Mouse (Mus musculus) right cerebral cortex, adult 2 months (tissue): ENCODE results near the gene Zfp37.
"Not testable (repeated sequence)": the region's sequence is repeated elsewhere in the genome, so short reads cannot be mapped to it uniquely, and the experiment has no call there.

Experiments
- DNase-seq, 2 experiments: peaks; one replicate each; pipeline ENCODE4 v3.0.0; 2021 to 2022; ENCODE audit warnings: low spot score in 2 of 2

Gene Zfp37

GRCm38 (mm10) chr4:62230769-62231168 lies at the start of gene Zfp37:
Gene Zfp37, minus strand, starts transcription at chr4:62231047.
- no peak for DNase-seq

GRCm38 (mm10) chr4:62278081-62278480 lies 47.2 kb upstream of the Zfp37 start:
- no peak for DNase-seq

- no peak for DNase-seq
Measured at GRCm38 (mm10) chr4:62277222-62277621, 46.4 kb upstream of the Zfp37 start.

- no peak for DNase-seq
Measured at GRCm38 (mm10) chr4:62276642-62277041, 45.8 kb upstream of the Zfp37 start.

- DNase-seq: no peak
Measured at GRCm38 (mm10) chr4:62274841-62275536, 44.1 kb upstream of the Zfp37 start.

GRCm38 (mm10) chr4:62273916-62274315 lies 43.1 kb upstream of the Zfp37 start:
- no peak for DNase-seq

- DNase-seq: no peak
Measured at GRCm38 (mm10) chr4:62272696-62273095, 41.8 kb upstream of the Zfp37 start.

GRCm38 (mm10) chr4:62267101-62267500 lies 36.3 kb upstream of the Zfp37 start:
- no peak for DNase-seq

- DNase-seq: not testable (repeated sequence)
Measured at GRCm38 (mm10) chr4:62266016-62266415, 35.2 kb upstream of the Zfp37 start.

- DNase-seq: no peak
Measured at GRCm38 (mm10) chr4:62265154-62265836, 34.4 kb upstream of the Zfp37 start.

- DNase-seq: peak; percentile 21 to 22
Measured at GRCm38 (mm10) chr4:62263133-62263844, 32.4 kb upstream of the Zfp37 start.

- no peak for DNase-seq
Measured at GRCm38 (mm10) chr4:62262276-62262675, 31.4 kb upstream of the Zfp37 start, which contains the start of gene Slc31a2. Gene Slc31a2, plus strand, starts transcription at chr4:62262562.

GRCm38 (mm10) chr4:62256931-62257330 lies 26.1 kb upstream of the Zfp37 start:
- no peak for DNase-seq

- no peak for DNase-seq
Measured at GRCm38 (mm10) chr4:62254551-62254950, 23.7 kb upstream of the Zfp37 start.

- no peak for DNase-seq
Measured at GRCm38 (mm10) chr4:62251776-62252175, 20.9 kb upstream of the Zfp37 start.

GRCm38 (mm10) chr4:62250896-62251544 lies 20.2 kb upstream of the Zfp37 start:
- no peak for DNase-seq

GRCm38 (mm10) chr4:62248328-62248727 lies 17.5 kb upstream of the Zfp37 start:
- DNase-seq: no peak

- no peak for DNase-seq
Measured at GRCm38 (mm10) chr4:62240586-62240985, 9.7 kb upstream of the Zfp37 start.

- DNase-seq: no peak
Measured at GRCm38 (mm10) chr4:62230153-62230552, 694 bp downstream of the Zfp37 start.

- peak in 1 of 2 experiments; percentile 6 for DNase-seq
Measured at GRCm38 (mm10) chr4:62229448-62229847, 1.4 kb downstream of the Zfp37 start.

- DNase-seq: peak; percentile 47 to 52
Measured at GRCm38 (mm10) chr4:62228391-62228790, 2.5 kb downstream of the Zfp37 start.

GRCm38 (mm10) chr4:62213490-62213889 lies 17.4 kb downstream of the Zfp37 start:
- no peak for DNase-seq
